Mouse (Mus musculus) heart, postnatal 0 days (tissue): ENCODE measurements at regions not wholly inside any gene's neighbourhood (a gene's known extent, or its start where the extent isn't known, plus 50 kb on each side); places are given as distances from the start of the nearest gene placed in this dataset.

Experiments
- ATAC-seq: fragments of 200-750 bp; cut with Nextera tagmentation; 2 replicates; pipeline ENCODE4 v1.8.0; 2017; ENCODE audit warnings: low read depth, moderate number of reproducible peaks, moderate library complexity; ENCODE audit not compliant: insufficient read depth
- DNase-seq: peaks from one replicate; pipeline ENCODE4 v3.0.0-alpha.2; 2016; ENCODE audit warnings: low spot score
- H3K27ac ChIP-seq: fragments of 300-500 bp; sonication (generic); 2 replicates; pipeline ENCODE4 v1.5.1; 2014; ENCODE audit warnings: low read depth, mild to moderate bottlenecking
- H3K27me3 ChIP-seq: fragments of 300-500 bp; sonication (generic); 2 replicates; pipeline ENCODE4 v1.6.1; 2014; ENCODE audit warnings: low read length, mixed read lengths; ENCODE audit not compliant: control insufficient read depth, insufficient read depth
- H3K36me3 ChIP-seq: fragments of 300-500 bp; sonication (generic); replicated peaks from 2 replicates; pipeline ENCODE4 v1.6.1; 2014; ENCODE audit warnings: low read length, mixed read lengths; ENCODE audit not compliant: control insufficient read depth, insufficient read depth
- H3K4me1 ChIP-seq: fragments of 300-500 bp; sonication (generic); 2 replicates; pipeline ENCODE4 v1.6.1; 2014; ENCODE audit warnings: antibody characterized with exemption; ENCODE audit not compliant: control insufficient read depth, insufficient read depth
- H3K4me2 ChIP-seq: fragments of 300-500 bp; sonication (generic); 2 replicates; pipeline ENCODE4 v1.6.1; 2014; ENCODE audit warnings: low read depth, mild to moderate bottlenecking, low read length, moderate library complexity
- H3K4me3 ChIP-seq: fragments of 300-500 bp; sonication (generic); 2 replicates; pipeline ENCODE4 v1.5.1; 2014; ENCODE audit warnings: low read depth, low read length
- H3K9ac ChIP-seq: fragments of 300-500 bp; sonication (generic); replicated peaks from 2 replicates; pipeline ENCODE4 v1.6.1; 2014; ENCODE audit warnings: low read depth, low read length, mixed read lengths
- H3K9me3 ChIP-seq: fragments of 300-500 bp; sonication (generic); replicated peaks from 2 replicates; pipeline ENCODE4 v1.6.1; 2016; ENCODE audit warnings: low read length; ENCODE audit not compliant: control insufficient read depth
- CTCF ChIP-seq: IDR thresholded peaks from 2 replicates; pipeline ENCODE4 v1.5.1; 2016; ENCODE audit warnings: antibody characterized with exemption, control low read depth, low read depth
- EP300 ChIP-seq: IDR thresholded peaks from 2 replicates; pipeline ENCODE4 v1.6.1; 2016; ENCODE audit warnings: antibody characterized with exemption, low read depth
- WGBS: fragments of 180-500 bp; shearing (Covaris S2); extraction: QIAGEN DNeasy Blood & Tissue Kit; methylation state at CpG from one replicate; pipeline ENCODE4 v1.1.7; 2014; 5-methylcytosine and 5-hydroxymethylcytosine counted together

- Histone ChIP-seq H3K9ac (no peak overlapping the region), H3K27ac (no peak overlapping the region), H3K9me3 (no peaks in the 10 kb centered on the region), H3K4me2 (no peak overlapping the region), H3K36me3 (no peaks in the 10 kb centered on the region), H3K4me3 (no peak overlapping the region), H3K27me3 (no peaks in the 10 kb centered on the region), H3K4me1 (no peaks in the 10 kb centered on the region)
- TF ChIP-seq CTCF (no peak), EP300 (no peak)
- ATAC-seq (no peak), DNase-seq (no peak)
- WGBS: 74% methylated on average over 6 of the region's 6 CpGs
Observed at GRCm38 (mm10) chr17:67569865-67570264, 62.7 kb downstream of the Lrrc30 start.

GRCm38 (mm10) chr17:67566216-67566615 lies 66.3 kb downstream of the Lrrc30 start:
- ATAC-seq (no peak), DNase-seq (no peak)
- WGBS: 64% methylated on average over 11 of the region's 11 CpGs
- H3K4me2 ChIP-seq: no peak overlapping the region
- no peaks in the 10 kb centered on the region for H3K36me3 ChIP-seq
- no peaks in the 10 kb centered on the region for H3K9me3 ChIP-seq
- no peaks in the 10 kb centered on the region for H3K27me3 ChIP-seq
- H3K4me3 ChIP-seq: no peak overlapping the region
- H3K9ac ChIP-seq: no peak overlapping the region
- no peaks in the 10 kb centered on the region for H3K4me1 ChIP-seq
- H3K27ac ChIP-seq: peak overlapping the region; percentile 43
- TF ChIP-seq EP300 (0 out of 2 replicates have a peak, but pooled peaks have one; percentile 39), CTCF (no peak)

GRCm38 (mm10) chr17:67565746-67566145 lies 66.8 kb downstream of the Lrrc30 start:
- DNase-seq: no peak
- no peak for TF ChIP-seq CTCF
- 42% methylated on average over 3 of the region's 3 CpGs for WGBS
- Histone ChIP-seq H3K27me3 (no peaks in the 10 kb centered on the region), H3K4me3 (no peak overlapping the region), H3K27ac (peak overlapping the region; percentile 43), H3K9ac (no peak overlapping the region), H3K9me3 (no peaks in the 10 kb centered on the region), H3K36me3 (no peaks in the 10 kb centered on the region), H3K4me1 (no peaks in the 10 kb centered on the region), H3K4me2 (no peak overlapping the region)
- ATAC-seq: no peak

- WGBS: 27% methylated on average over 3 of the region's 3 CpGs
- H3K9me3 ChIP-seq: no peaks in the 10 kb centered on the region
- H3K27me3 ChIP-seq: no peaks in the 10 kb centered on the region
- no peak overlapping the region for H3K4me3 ChIP-seq
- H3K27ac ChIP-seq: peak overlapping the region; percentile 43; the same call in 1 of the 2 replicates
- no peak overlapping the region for H3K9ac ChIP-seq
- H3K4me2 ChIP-seq: no peak overlapping the region
- ATAC-seq (no peak), DNase-seq (no peak)
- TF ChIP-seq EP300 (no peak), CTCF (no peak)
- H3K4me1 ChIP-seq: no peaks in the 10 kb centered on the region
- no peaks in the 10 kb centered on the region for H3K36me3 ChIP-seq
Observed at GRCm38 (mm10) chr17:67564845-67565244, 67.7 kb downstream of the Lrrc30 start.

GRCm38 (mm10) chr17:67563036-67563435 lies 69.5 kb downstream of the Lrrc30 start:
- H3K4me3 ChIP-seq: no peak overlapping the region
- no peaks in the 10 kb centered on the region for H3K9me3 ChIP-seq
- H3K4me1 ChIP-seq: no peaks in the 10 kb centered on the region
- 70% methylated on average over 7 of the region's 7 CpGs for whole genome bisulfite sequencing
- TF ChIP-seq EP300 (no peak), CTCF (no peak)
- H3K36me3 ChIP-seq: no peaks in the 10 kb centered on the region
- no peaks in the 10 kb centered on the region for H3K27me3 ChIP-seq
- H3K9ac ChIP-seq: no peak overlapping the region
- ATAC-seq: no peak
- no peak overlapping the region for H3K4me2 ChIP-seq
- H3K27ac ChIP-seq: no peak overlapping the region
- DNase-seq: no peak

- no peak for ATAC-seq
- H3K4me2 ChIP-seq: no peak overlapping the region
- no peak for TF ChIP-seq CTCF
- TF ChIP-seq EP300: no peak
- WGBS: 29% methylated on average over 4 of the region's 4 CpGs
- H3K4me3 ChIP-seq: no peak overlapping the region
- H3K9ac ChIP-seq: no peak overlapping the region
- 0 out of 2 replicates have a peak overlapping the region, but pooled peaks have one; percentile 6 for H3K27ac ChIP-seq
- H3K36me3 ChIP-seq: no peaks in the 10 kb centered on the region
- no peak for DNase-seq
- no peaks in the 10 kb centered on the region for H3K4me1 ChIP-seq
- no peaks in the 10 kb centered on the region for H3K9me3 ChIP-seq
- no peaks in the 10 kb centered on the region for H3K27me3 ChIP-seq
Observed at GRCm38 (mm10) chr17:67561802-67562201, 70.7 kb downstream of the Lrrc30 start.
